Mouse (Mus musculus): Measurements from ENCODE around the gene Gm11236. TPM values are rescaled to one million over a fixed set of nuclear protein-coding genes. Genes with fewer than 3 reads are reported as not detected.
"Not testable (repeated sequence)": the region's sequence is repeated elsewhere in the genome, so short reads cannot be mapped to it uniquely, and the experiment has no call there.

Gene Gm11236
- not detected in 2 replicates for polyA plus RNA-seq (2012; rRNA removed)

DNA sequence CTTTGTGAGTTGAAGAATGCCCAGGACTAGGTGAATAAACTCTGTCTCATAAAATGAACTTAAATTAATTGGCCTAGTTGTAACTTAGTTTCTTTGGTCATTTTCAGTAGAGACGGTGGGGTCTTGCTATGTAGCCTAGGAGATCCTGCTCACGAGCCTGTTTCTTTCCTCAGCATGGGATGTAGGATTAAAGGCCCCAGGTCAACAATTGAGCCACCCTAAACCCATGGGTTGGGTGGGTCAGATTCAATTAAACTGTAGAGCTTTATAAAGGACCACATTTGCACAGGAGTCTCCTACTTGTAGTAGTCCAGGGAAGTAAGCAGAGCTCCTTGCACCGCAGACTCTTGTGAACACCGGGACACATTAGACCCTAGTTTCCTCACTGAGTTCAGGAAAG is at the start of gene Gm11236:
Gene Gm11236, plus strand, starts transcription at position 301 of the 400 bp plus-strand sequence.
- H3K27ac ChIP-seq (ENCODE audit: insufficient read depth, low read depth, low read length); H3K4me3 ChIP-seq (ENCODE audit: low read depth, low read length); H3K27me3 ChIP-seq (ENCODE audit: control insufficient read depth, insufficient read depth, low read length); H3K36me3 ChIP-seq (ENCODE audit: control insufficient read depth, insufficient read depth, low read length); H3K4me1 ChIP-seq (ENCODE audit: control insufficient read depth, insufficient read depth, insufficient read length, low read length): not testable (repeated sequence)
- WGBS: no CpG with 5 or more reads among the region's 4 CpGs

DNA sequence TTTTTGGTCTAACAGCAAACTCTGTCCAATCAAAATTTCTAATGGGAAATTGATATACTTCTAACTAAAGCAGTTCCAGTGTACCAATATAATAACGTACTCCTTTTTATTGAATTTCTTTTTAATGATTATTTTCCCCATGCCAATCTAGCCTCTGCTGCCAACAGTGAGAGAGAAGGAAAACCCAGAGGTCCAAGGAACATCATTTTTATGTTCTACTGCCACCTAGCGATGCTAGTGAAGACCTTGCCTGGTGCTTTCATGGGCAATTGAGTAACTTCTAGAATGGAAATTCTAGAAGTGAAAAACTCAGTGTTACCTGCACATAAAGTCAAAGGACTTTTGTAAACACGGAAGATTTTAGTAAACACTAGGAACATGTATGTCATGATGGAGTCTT is 38.7 kb upstream of the Gm11236 start:
- Histone ChIP-seq H3K36me3 (ENCODE audit: control insufficient read depth, insufficient read depth, low read length) (no peaks in the 10 kb centered on the region), H3K4me1 (ENCODE audit: control insufficient read depth, insufficient read depth, insufficient read length, low read length) (no peaks in the 10 kb centered on the region), H3K4me3 (ENCODE audit: low read depth, low read length) (no peak overlapping the region), H3K27me3 (ENCODE audit: control insufficient read depth, insufficient read depth, low read length) (no peaks in the 10 kb centered on the region), H3K27ac (ENCODE audit: insufficient read depth, low read depth, low read length) (no peak overlapping the region)
- WGBS: 9% methylated on average over 3 of the region's 3 CpGs
- TF ChIP-seq CTCF (IDR thresholded peaks at IDR 0.05; ENCODE audit: extremely low read depth, insufficient read length, insufficient replicate concordance, low read depth, low read length) (no peak), POLR2A (IDR thresholded peaks at IDR 0.05; ENCODE audit: low read depth, low read length) (no peak)

GRCm38 (mm10) chr4:73607581-73607980 is 30.3 kb upstream of the Gm11236 start, which contains the start of gene Gm11238:
Gm11238 (plus strand) TSS chr4:73607881.
- H3K27ac ChIP-seq (ENCODE audit: insufficient read depth, low read depth, low read length); H3K36me3 ChIP-seq (ENCODE audit: control insufficient read depth, insufficient read depth, low read length); H3K27me3 ChIP-seq (ENCODE audit: control insufficient read depth, insufficient read depth, low read length); H3K4me3 ChIP-seq (ENCODE audit: low read depth, low read length); H3K4me1 ChIP-seq (ENCODE audit: control insufficient read depth, insufficient read depth, insufficient read length, low read length): not testable (repeated sequence)
- no CpG with 5 or more reads among the region's 3 CpGs for WGBS

GRCm38 (mm10) chr4:73622684-73623083 is 15.2 kb upstream of the Gm11236 start, which contains the start of gene Gm11237:
Gm11237 (plus strand) TSS chr4:73622984.
- H3K4me3 ChIP-seq (ENCODE audit: low read depth, low read length); H3K4me1 ChIP-seq (ENCODE audit: control insufficient read depth, insufficient read depth, insufficient read length, low read length): not testable (repeated sequence)

DNA sequence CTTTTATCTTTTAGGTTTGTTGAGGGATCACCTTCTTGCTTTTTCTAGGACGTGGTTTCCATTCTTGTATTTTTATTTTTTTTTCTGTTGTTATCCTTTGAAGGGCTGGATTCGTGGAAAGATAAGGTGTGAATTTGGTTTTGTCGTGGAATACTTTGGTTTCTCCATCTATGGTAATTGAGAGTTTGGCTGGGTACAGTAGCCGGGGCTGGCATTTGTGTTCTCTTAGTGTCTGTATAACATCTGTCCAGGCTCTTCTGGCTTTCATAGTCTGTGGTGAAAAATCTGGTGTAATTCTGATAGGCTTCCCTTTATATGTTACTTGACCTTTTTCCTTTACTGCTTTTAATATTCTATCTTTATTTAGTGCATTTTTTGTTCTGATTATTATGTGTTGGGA is 23.9 kb downstream of the Gm11236 start:
- 80% methylated on average over 4 of the region's 4 CpGs for WGBS
- not testable (repeated sequence) for H3K27ac ChIP-seq (ENCODE audit: insufficient read depth, low read depth, low read length); H3K4me1 ChIP-seq (ENCODE audit: control insufficient read depth, insufficient read depth, insufficient read length, low read length); H3K27me3 ChIP-seq (ENCODE audit: control insufficient read depth, insufficient read depth, low read length); H3K36me3 ChIP-seq (ENCODE audit: control insufficient read depth, insufficient read depth, low read length); H3K4me3 ChIP-seq (ENCODE audit: low read depth, low read length)

More at GRCm38 (mm10) chr4:73622684-73623083, 15.2 kb upstream of the Gm11236 start, which contains the start of gene Gm11237:
- no CpG with 5 or more reads among the region's 3 CpGs for WGBS
- not testable (repeated sequence) for H3K27ac ChIP-seq (ENCODE audit: insufficient read depth, low read depth, low read length); H3K27me3 ChIP-seq (ENCODE audit: control insufficient read depth, insufficient read depth, low read length); H3K36me3 ChIP-seq (ENCODE audit: control insufficient read depth, insufficient read depth, low read length)

- not testable (repeated sequence) for H3K4me1 ChIP-seq (ENCODE audit: control insufficient read depth, insufficient read depth, insufficient read length, low read length); H3K4me3 ChIP-seq (ENCODE audit: low read depth, low read length); H3K27ac ChIP-seq (ENCODE audit: insufficient read depth, low read depth, low read length); H3K36me3 ChIP-seq (ENCODE audit: control insufficient read depth, insufficient read depth, low read length); H3K27me3 ChIP-seq (ENCODE audit: control insufficient read depth, insufficient read depth, low read length)
- WGBS: no CpG with 5 or more reads among the region's 4 CpGs
Observed at GRCm38 (mm10) chr4:73668054-73668453, 30.1 kb downstream of the Gm11236 start, which contains the start of gene Gm11239. Gm11239 (plus strand) TSS chr4:73668354.

- not testable (repeated sequence) for H3K36me3 ChIP-seq (ENCODE audit: control insufficient read depth, insufficient read depth, low read length); H3K27me3 ChIP-seq (ENCODE audit: control insufficient read depth, insufficient read depth, low read length); H3K4me3 ChIP-seq (ENCODE audit: low read depth, low read length); H3K27ac ChIP-seq (ENCODE audit: insufficient read depth, low read depth, low read length); H3K4me1 ChIP-seq (ENCODE audit: control insufficient read depth, insufficient read depth, insufficient read length, low read length)
- WGBS: 100% methylated on average over 2 of the region's 4 CpGs
Observed at GRCm38 (mm10) chr4:73683216-73683615, 45.3 kb downstream of the Gm11236 start, which contains the start of gene Gm428. Gm428 (plus strand) TSS chr4:73683516.

Other genes with a start within 250 kb of the Gm11236 start
- not detected in 2 replicates for gene Gm11487, start 233.0 kb upstream of the Gm11236 start, polyA plus RNA-seq (2012; rRNA removed)
- not detected in 2 replicates for gene Gm11238, start 30.2 kb upstream of the Gm11236 start, polyA plus RNA-seq (2012; rRNA removed)
- gene Gm11237, start 15.1 kb upstream of the Gm11236 start, polyA plus RNA-seq (2012; rRNA removed): not detected in 2 replicates
- not detected in 2 replicates for gene Gm11239, start 30.2 kb downstream of the Gm11236 start, polyA plus RNA-seq (2012; rRNA removed)
- gene Gm428, start 45.4 kb downstream of the Gm11236 start, polyA plus RNA-seq (2012; rRNA removed): not detected in 2 replicates
- gene Rasef, start 152.9 kb downstream of the Gm11236 start, polyA plus RNA-seq (2012; rRNA removed): 3.9 and 4.3 TPM in 2 replicates
- not detected in 2 replicates for gene Gm11758, start 238.1 kb downstream of the Gm11236 start, polyA plus RNA-seq (2012; rRNA removed)